Mouse (Mus musculus) megakaryocyte, embryonic 14.5 days (primary cell): ENCODE measurements at regions not wholly inside any gene's neighbourhood (a gene's known extent, or its start where the extent isn't known, plus 50 kb on each side); places are given as distances from the start of the nearest gene placed in this dataset.

ENCODE experiments used
- H3K27me3 ChIP-seq: replicated peaks from 2 replicates; pipeline ENCODE3; 2012; ENCODE audit warnings: inconsistent platforms
- H3K36me3 ChIP-seq: replicated peaks from 2 replicates; pipeline ENCODE3; 2012; ENCODE audit warnings: low read length, inconsistent platforms, mixed read lengths
- H3K4me1 ChIP-seq: 2 replicates; pipeline ENCODE4 v1.6.1; 2012; ENCODE audit warnings: inconsistent platforms
- H3K4me3 ChIP-seq: replicated peaks from 2 replicates; pipeline ENCODE3; 2012; ENCODE audit warnings: moderate library complexity, mild to moderate bottlenecking, inconsistent platforms
- H3K9me3 ChIP-seq: 2 replicates; pipeline ENCODE4 v1.6.1; 2012; ENCODE audit warnings: inconsistent platforms
- FLI1 ChIP-seq: IDR thresholded peaks from 2 replicates; pipeline ENCODE4 v1.6.1; 2012; ENCODE audit warnings: low read length, inconsistent platforms, mixed read lengths
- GATA1 ChIP-seq: IDR thresholded peaks from 3 replicates; pipeline ENCODE4 v1.6.1; 2012; ENCODE audit warnings: mixed read lengths, low read length, inconsistent platforms, borderline replicate concordance

GRCm38 (mm10) chr9:86208334-86208925 lies 256.3 kb downstream of the Ube2cbp start:
- H3K36me3 ChIP-seq, result no peaks in the 10 kb centered on the region
- 0 out of 2 replicates have a peak, but pooled peaks cover 7% of the 10 kb centered on the region for H3K9me3 ChIP-seq
- H3K4me1 ChIP-seq, result no peaks in the 10 kb centered on the region
- H3K27me3 ChIP-seq, result no peaks in the 10 kb centered on the region
- no peak for TF ChIP-seq GATA1
- TF ChIP-seq FLI1, result no peak
- H3K4me3 ChIP-seq, result no peak overlapping the region

- H3K4me3 ChIP-seq, result no peak overlapping the region
- 0 out of 2 replicates have a peak, but pooled peaks cover 4% of the 10 kb centered on the region for H3K9me3 ChIP-seq
- H3K27me3 ChIP-seq, result no peaks in the 10 kb centered on the region
- H3K4me1 ChIP-seq, result no peaks in the 10 kb centered on the region
- TF ChIP-seq FLI1, result no peak
- no peak for TF ChIP-seq GATA1
- H3K36me3 ChIP-seq, result no peaks in the 10 kb centered on the region
Observed at GRCm38 (mm10) chr9:86211267-86211666, 253.5 kb downstream of the Ube2cbp start.

GRCm38 (mm10) chr9:86219669-86220068 lies 245.1 kb downstream of the Ube2cbp start:
- H3K4me3 ChIP-seq, result no peak overlapping the region
- H3K9me3 ChIP-seq, result peaks cover 12% of the 10 kb centered on the region
- no peaks in the 10 kb centered on the region for H3K4me1 ChIP-seq
- H3K36me3 ChIP-seq, result no peaks in the 10 kb centered on the region
- TF ChIP-seq GATA1, result no peak
- TF ChIP-seq FLI1, result no peak
- H3K27me3 ChIP-seq, result no peaks in the 10 kb centered on the region

- Histone ChIP-seq H3K36me3 (no peaks in the 10 kb centered on the region), H3K9me3 (peaks cover 12% of the 10 kb centered on the region), H3K4me3 (no peak overlapping the region), H3K27me3 (no peaks in the 10 kb centered on the region), H3K4me1 (no peaks in the 10 kb centered on the region)
- TF ChIP-seq GATA1, result no peak
- TF ChIP-seq FLI1, result no peak
Observed at GRCm38 (mm10) chr9:86224530-86224929, 240.2 kb downstream of the Ube2cbp start.

- H3K4me1 ChIP-seq, result no peaks in the 10 kb centered on the region
- H3K4me3 ChIP-seq, result no peak overlapping the region
- TF ChIP-seq GATA1 (no peak), FLI1 (no peak)
Observed at GRCm38 (mm10) chr9:86230673-86231350, 233.9 kb downstream of the Ube2cbp start.

GRCm38 (mm10) chr9:86231692-86232091 lies 233.1 kb downstream of the Ube2cbp start:
- no peak for TF ChIP-seq GATA1
- no peak for TF ChIP-seq FLI1
- H3K4me3 ChIP-seq, result no peak overlapping the region
- no peaks in the 10 kb centered on the region for H3K36me3 ChIP-seq
- no peaks in the 10 kb centered on the region for H3K27me3 ChIP-seq
- peaks cover 8% of the 10 kb centered on the region for H3K9me3 ChIP-seq
- H3K4me1 ChIP-seq, result no peaks in the 10 kb centered on the region

More at GRCm38 (mm10) chr9:86230673-86231350, 233.9 kb downstream of the Ube2cbp start:
- no peaks in the 10 kb centered on the region for H3K36me3 ChIP-seq
- H3K9me3 ChIP-seq, result peaks cover 8% of the 10 kb centered on the region
- no peaks in the 10 kb centered on the region for H3K27me3 ChIP-seq

GRCm38 (mm10) chr9:86232174-86232573 lies 232.6 kb downstream of the Ube2cbp start:
- TF ChIP-seq FLI1 (no peak), GATA1 (no peak)
- Histone ChIP-seq H3K4me1 (no peaks in the 10 kb centered on the region), H3K27me3 (no peaks in the 10 kb centered on the region), H3K4me3 (no peak overlapping the region), H3K9me3 (peaks cover 8% of the 10 kb centered on the region), H3K36me3 (no peaks in the 10 kb centered on the region)

GRCm38 (mm10) chr9:86233775-86234174 lies 231.0 kb downstream of the Ube2cbp start:
- Histone ChIP-seq H3K27me3 (no peaks in the 10 kb centered on the region), H3K9me3 (peaks cover 8% of the 10 kb centered on the region), H3K4me1 (no peaks in the 10 kb centered on the region), H3K36me3 (no peaks in the 10 kb centered on the region), H3K4me3 (peak overlapping the region; percentile 53)
- TF ChIP-seq GATA1 (no peak), FLI1 (no peak)

- H3K36me3 ChIP-seq, result no peaks in the 10 kb centered on the region
- H3K9me3 ChIP-seq, result peaks cover 5% of the 10 kb centered on the region
- H3K4me3 ChIP-seq, result no peak overlapping the region
- no peaks in the 10 kb centered on the region for H3K27me3 ChIP-seq
- TF ChIP-seq GATA1, result no peak
- TF ChIP-seq FLI1, result no peak
- H3K4me1 ChIP-seq, result 0 out of 2 replicates have a peak, but pooled peaks cover 3% of the 10 kb centered on the region
Observed at GRCm38 (mm10) chr9:86238691-86239090, 226.1 kb downstream of the Ube2cbp start.

GRCm38 (mm10) chr9:86240287-86240686 lies 224.5 kb downstream of the Ube2cbp start:
- Histone ChIP-seq H3K36me3 (no peaks in the 10 kb centered on the region), H3K9me3 (no peaks in the 10 kb centered on the region), H3K4me3 (no peak overlapping the region), H3K27me3 (no peaks in the 10 kb centered on the region), H3K4me1 (0 out of 2 replicates have a peak, but pooled peaks cover 3% of the 10 kb centered on the region)
- TF ChIP-seq GATA1 (no peak), FLI1 (no peak)
